Mouse (Mus musculus) hindbrain, embryonic 10.5 days (tissue): ENCODE results near the gene Kcnma1. TPM values are rescaled to one million over a fixed set of nuclear protein-coding genes. Genes with fewer than 3 reads are reported as not detected.

Source experiments
- DNase-seq: peaks from one replicate; pipeline ENCODE4 v3.0.0-alpha.2; 2017; ENCODE audit warnings: low spot score
- H3K27ac ChIP-seq: fragments of 300-500 bp; sonication (generic); 2 replicates; pipeline ENCODE4 v1.5.1; 2016; ENCODE audit warnings: mild to moderate bottlenecking, moderate library complexity
- H3K27me3 ChIP-seq: fragments of 300-500 bp; sonication (generic); 2 replicates; pipeline ENCODE4 v1.6.1; 2016; ENCODE audit warnings: mild to moderate bottlenecking; ENCODE audit not compliant: poor library complexity, insufficient read depth, severe bottlenecking
- H3K36me3 ChIP-seq: fragments of 300-500 bp; sonication (generic); 2 replicates; pipeline ENCODE4 v1.6.1; 2016; ENCODE audit warnings: mild to moderate bottlenecking, moderate library complexity
- H3K4me1 ChIP-seq: fragments of 300-500 bp; sonication (generic); replicated peaks from 2 replicates; pipeline ENCODE4 v1.6.1; 2016; ENCODE audit warnings: mild to moderate bottlenecking
- H3K4me3 ChIP-seq: fragments of 300-500 bp; sonication (generic); 2 replicates; pipeline ENCODE4 v1.5.1; 2016; ENCODE audit warnings: mild to moderate bottlenecking, moderate library complexity
- H3K9me3 ChIP-seq: fragments of 300-500 bp; sonication (generic); 2 replicates; pipeline ENCODE4 v1.6.1; 2016; ENCODE audit warnings: mild to moderate bottlenecking, moderate library complexity
- WGBS: fragments of 180-500 bp; shearing (Covaris S2); methylation state at CpG from one replicate; pipeline ENCODE4 v1.1.7; 2016; 5-methylcytosine and 5-hydroxymethylcytosine counted together
- polyA plus RNA-seq: library from polyadenylated mRNA; unstranded; fragments of >200 nt; fragmentation: Nextera tagmentation; extraction: Ambion mirVana; gene quantifications from 2 replicates; pipeline ENCODE4 v1.2.1, GENCODE M21; 2016

Kcnma1 gene
- polyA plus RNA-seq, 1 experiment from 2014 or later, result 1.1 TPM

DNA sequence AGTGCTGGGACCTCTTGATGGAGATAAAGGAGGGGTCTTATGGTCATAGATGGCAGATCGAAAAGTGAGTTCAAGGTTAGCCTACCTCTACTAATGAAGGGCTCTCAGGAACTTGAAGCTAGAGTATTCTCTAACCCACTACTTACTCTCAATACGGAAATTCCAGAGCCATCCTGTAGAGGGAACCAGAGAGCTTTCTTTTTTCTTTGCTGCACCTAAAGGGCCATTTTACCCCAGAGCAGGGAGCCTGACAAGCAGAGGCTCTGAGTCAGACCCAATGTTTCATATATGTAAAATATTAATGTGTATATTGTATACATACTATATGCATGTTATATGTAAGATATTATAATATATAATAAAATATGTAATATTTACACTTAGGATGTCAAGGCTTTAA lies 431.1 kb downstream of the Kcnma1 start:
- no peaks in the 10 kb centered on the region for H3K4me1 ChIP-seq
- no peak overlapping the region for H3K27ac ChIP-seq
- H3K4me3 ChIP-seq, result no peak overlapping the region
- WGBS, result 24% methylated on average over 2 of the region's 2 CpGs
- no peaks in the 10 kb centered on the region for H3K9me3 ChIP-seq
- no peaks in the 10 kb centered on the region for H3K36me3 ChIP-seq
- no peaks in the 10 kb centered on the region; the same call in 1 of the 2 replicates for H3K27me3 ChIP-seq
- peak; percentile 12 for DNase-seq

DNA sequence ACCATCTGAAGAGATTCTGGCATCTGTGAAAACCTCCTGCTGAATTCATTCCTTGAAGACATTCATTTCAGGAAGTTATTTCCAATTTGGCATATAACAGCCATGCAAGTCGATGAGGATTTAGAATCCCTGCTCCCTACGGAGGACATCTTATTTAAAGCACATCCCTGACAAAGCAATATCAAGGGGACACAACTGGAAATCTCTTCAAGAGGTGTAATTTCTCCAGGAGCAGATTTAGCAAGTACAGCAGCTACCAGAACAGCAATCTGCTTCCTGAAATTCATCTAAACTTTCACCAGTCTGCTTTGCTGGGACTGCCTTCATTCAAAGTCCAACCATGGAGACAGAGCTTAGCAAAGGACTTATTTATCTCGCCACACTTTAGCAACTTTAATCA lies 433.0 kb downstream of the Kcnma1 start:
- no peak overlapping the region for H3K4me3 ChIP-seq

DNA sequence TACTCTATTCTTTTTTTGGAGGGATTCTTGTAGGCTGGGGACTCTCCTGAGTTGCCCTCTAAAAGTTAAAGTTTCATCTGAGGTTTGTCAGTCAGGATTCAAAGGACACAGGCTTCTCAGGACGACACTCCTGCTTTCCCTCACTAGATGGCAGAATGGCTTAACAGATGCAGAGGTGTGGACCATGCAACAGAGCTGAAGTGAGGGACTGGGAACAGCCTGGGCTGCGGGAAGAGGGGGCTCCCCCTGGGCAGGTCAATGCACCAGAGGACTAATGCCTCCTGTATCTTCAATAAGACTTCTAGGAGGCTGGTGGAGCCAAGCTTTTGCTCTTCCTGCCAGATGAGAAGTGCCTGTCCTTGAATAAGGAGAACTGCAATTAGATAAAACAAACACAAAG lies 438.3 kb downstream of the Kcnma1 start:
- WGBS, result 5% methylated on average over 2 of the region's 2 CpGs
- peak; percentile 8 for DNase-seq
- H3K36me3 ChIP-seq, result no peaks in the 10 kb centered on the region
- no peak overlapping the region for H3K27ac ChIP-seq
- H3K4me3 ChIP-seq, result no peak overlapping the region
- no peaks in the 10 kb centered on the region for H3K4me1 ChIP-seq
- H3K9me3 ChIP-seq, result no peaks in the 10 kb centered on the region
- H3K27me3 ChIP-seq, result no peaks in the 10 kb centered on the region

More for the DNA sequence above, 433.0 kb downstream of the Kcnma1 start:
- WGBS, result 87% methylated on average over 3 of the region's 3 CpGs
- Histone ChIP-seq H3K4me1 (no peaks in the 10 kb centered on the region), H3K27me3 (no peaks in the 10 kb centered on the region), H3K27ac (no peak overlapping the region), H3K36me3 (no peaks in the 10 kb centered on the region), H3K9me3 (no peaks in the 10 kb centered on the region)
- no peak for DNase-seq

- 81% methylated on average over 4 of the region's 4 CpGs for WGBS
Measured at GRCm38 (mm10) chr14:23574136-23574535, 440.2 kb downstream of the Kcnma1 start.

GRCm38 (mm10) chr14:23573385-23573784 lies 440.9 kb downstream of the Kcnma1 start:
- H3K27me3 ChIP-seq, result no peaks in the 10 kb centered on the region
- no peaks in the 10 kb centered on the region for H3K4me1 ChIP-seq
- H3K4me3 ChIP-seq, result no peak overlapping the region
- 76% methylated on average over 3 of the region's 3 CpGs for WGBS
- H3K9me3 ChIP-seq, result no peaks in the 10 kb centered on the region
- H3K36me3 ChIP-seq, result no peaks in the 10 kb centered on the region
- DNase-seq, result no peak
- no peak overlapping the region for H3K27ac ChIP-seq

More at GRCm38 (mm10) chr14:23574136-23574535, 440.2 kb downstream of the Kcnma1 start:
- no peak for DNase-seq
- H3K4me3 ChIP-seq, result no peak overlapping the region
- H3K27me3 ChIP-seq, result no peaks in the 10 kb centered on the region
- H3K36me3 ChIP-seq, result no peaks in the 10 kb centered on the region
- no peaks in the 10 kb centered on the region for H3K9me3 ChIP-seq
- H3K27ac ChIP-seq, result no peak overlapping the region
- no peaks in the 10 kb centered on the region for H3K4me1 ChIP-seq

GRCm38 (mm10) chr14:23572778-23573177 lies 441.5 kb downstream of the Kcnma1 start:
- Histone ChIP-seq H3K27ac (no peak overlapping the region), H3K9me3 (no peaks in the 10 kb centered on the region), H3K4me1 (no peaks in the 10 kb centered on the region), H3K4me3 (no peak overlapping the region), H3K27me3 (no peaks in the 10 kb centered on the region), H3K36me3 (no peaks in the 10 kb centered on the region)
- 79% methylated on average over 1 of the region's 1 CpGs for WGBS
- no peak for DNase-seq

DNA sequence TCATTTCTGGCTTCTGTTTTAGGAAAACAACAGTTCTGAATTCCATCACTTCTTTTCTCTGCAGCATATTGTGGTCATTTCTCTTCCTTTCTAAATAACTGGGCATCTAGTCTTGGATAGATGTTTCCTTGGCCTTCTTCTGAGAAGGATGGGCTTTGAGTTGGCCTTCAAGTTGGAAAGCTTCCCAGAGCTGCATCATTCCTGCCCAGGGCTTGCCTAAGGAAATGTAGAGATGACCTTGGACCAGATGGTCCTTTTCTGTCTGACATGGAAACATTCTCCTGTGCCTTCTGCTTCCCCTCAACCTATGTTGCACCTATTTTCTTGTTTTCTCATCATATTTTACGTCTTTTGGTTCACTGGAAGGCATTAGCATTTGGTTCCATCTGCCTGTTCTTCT lies 444.0 kb downstream of the Kcnma1 start:
- 73% methylated on average over 1 of the region's 1 CpGs for WGBS
- DNase-seq, result no peak
- H3K9me3 ChIP-seq, result no peaks in the 10 kb centered on the region

GRCm38 (mm10) chr14:23565931-23566330 lies 448.4 kb downstream of the Kcnma1 start:
- 0 out of 2 replicates have a peak, but pooled peaks cover 7% of the 10 kb centered on the region for H3K4me1 ChIP-seq
- no peaks in the 10 kb centered on the region for H3K27me3 ChIP-seq
- DNase-seq, result no peak
- no peak overlapping the region for H3K27ac ChIP-seq
- H3K4me3 ChIP-seq, result no peak overlapping the region
- WGBS, result 90% methylated on average over 3 of the region's 3 CpGs
- no peaks in the 10 kb centered on the region for H3K9me3 ChIP-seq
- H3K36me3 ChIP-seq, result no peaks in the 10 kb centered on the region

More for the DNA sequence above, 444.0 kb downstream of the Kcnma1 start:
- Histone ChIP-seq H3K4me3 (no peak overlapping the region), H3K36me3 (no peaks in the 10 kb centered on the region), H3K27ac (no peak overlapping the region), H3K27me3 (no peaks in the 10 kb centered on the region), H3K4me1 (no peaks in the 10 kb centered on the region)

- Histone ChIP-seq H3K4me3 (no peak overlapping the region), H3K4me1 (0 out of 2 replicates have a peak, but pooled peaks cover 7% of the 10 kb centered on the region), H3K27ac (no peak overlapping the region), H3K36me3 (no peaks in the 10 kb centered on the region), H3K9me3 (no peaks in the 10 kb centered on the region), H3K27me3 (no peaks in the 10 kb centered on the region)
- WGBS, result 77% methylated on average over 7 of the region's 7 CpGs
- DNase-seq, result no peak
Measured at GRCm38 (mm10) chr14:23564474-23564873, 449.8 kb downstream of the Kcnma1 start.

DNA sequence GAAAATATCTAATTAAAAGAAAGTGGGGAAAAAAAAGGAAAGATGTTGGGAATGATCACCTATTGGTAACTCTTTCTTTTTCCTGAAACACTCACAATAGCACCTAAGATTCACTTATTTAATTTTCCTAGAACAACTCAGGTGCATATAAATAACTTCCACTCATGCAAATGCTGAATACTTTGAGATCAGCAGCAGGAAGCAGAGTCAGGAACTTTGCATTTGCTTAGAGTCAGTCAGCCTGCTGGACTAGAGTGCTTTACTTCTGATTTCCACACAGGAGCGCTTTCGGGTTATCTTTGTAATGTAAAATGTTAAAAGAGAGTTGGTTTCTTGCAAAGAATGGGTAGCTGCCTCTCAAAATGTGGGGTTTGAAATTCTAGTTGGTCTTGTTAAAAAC lies 451.1 kb downstream of the Kcnma1 start:
- 56% methylated on average over 2 of the region's 2 CpGs for WGBS
- Histone ChIP-seq H3K4me3 (no peak overlapping the region), H3K4me1 (0 out of 2 replicates have a peak, but pooled peaks cover 7% of the 10 kb centered on the region)

GRCm38 (mm10) chr14:23555647-23556046 lies 458.6 kb downstream of the Kcnma1 start:
- Histone ChIP-seq H3K4me3 (no peak overlapping the region), H3K36me3 (no peaks in the 10 kb centered on the region), H3K9me3 (no peaks in the 10 kb centered on the region), H3K27me3 (no peaks in the 10 kb centered on the region), H3K27ac (no peak overlapping the region), H3K4me1 (no peaks in the 10 kb centered on the region)
- no peak for DNase-seq
- WGBS, result 89% methylated on average over 2 of the region's 2 CpGs

More for the DNA sequence above, 451.1 kb downstream of the Kcnma1 start:
- Histone ChIP-seq H3K9me3 (no peaks in the 10 kb centered on the region), H3K27me3 (no peaks in the 10 kb centered on the region), H3K36me3 (no peaks in the 10 kb centered on the region), H3K27ac (no peak overlapping the region)
- no peak for DNase-seq

- Histone ChIP-seq H3K4me1 (no peaks in the 10 kb centered on the region), H3K36me3 (no peaks in the 10 kb centered on the region), H3K9me3 (no peaks in the 10 kb centered on the region), H3K27me3 (no peaks in the 10 kb centered on the region), H3K27ac (no peak overlapping the region), H3K4me3 (no peak overlapping the region)
- WGBS, result 65% methylated on average over 5 of the region's 5 CpGs
- DNase-seq, result no peak
Measured at GRCm38 (mm10) chr14:23552252-23552974, 461.9 kb downstream of the Kcnma1 start.

DNA sequence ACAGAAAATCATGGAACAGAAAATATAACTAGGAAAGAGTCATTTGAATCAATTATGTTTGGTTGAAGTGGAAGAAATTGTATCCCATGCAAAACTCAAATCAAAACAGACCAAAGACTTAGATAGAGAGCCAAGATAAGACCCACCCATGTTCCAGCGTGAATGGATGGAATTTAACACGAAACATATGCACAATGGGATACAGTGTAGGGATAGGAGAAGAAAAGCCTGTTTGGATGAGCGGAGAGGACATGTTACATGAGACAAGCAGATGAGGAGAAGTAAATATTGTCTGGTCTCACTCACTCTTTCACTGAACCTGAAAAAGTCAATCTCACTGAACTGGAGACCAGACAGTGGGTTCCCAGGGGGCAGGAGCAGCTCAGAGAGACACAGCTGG lies 463.8 kb downstream of the Kcnma1 start:
- no peak overlapping the region for H3K4me3 ChIP-seq
- H3K36me3 ChIP-seq, result no peaks in the 10 kb centered on the region
- DNase-seq, result no peak
- no peaks in the 10 kb centered on the region for H3K27me3 ChIP-seq
- no peaks in the 10 kb centered on the region for H3K9me3 ChIP-seq
- H3K27ac ChIP-seq, result no peak overlapping the region
- no peaks in the 10 kb centered on the region for H3K4me1 ChIP-seq
- 82% methylated on average over 3 of the region's 3 CpGs for WGBS
